Mouse (Mus musculus) skeletal muscle tissue, postnatal 0 days (tissue): ENCODE measurements around the gene Nomo1. TPM values are rescaled to one million over a fixed set of nuclear protein-coding genes. Genes with fewer than 3 reads are reported as not detected.

Source experiments
- polyA plus RNA-seq: library from polyadenylated mRNA; unstranded; fragments of >200 nt; fragmentation: Nextera tagmentation; extraction: Ambion mirVana; gene quantifications from 2 replicates; pipeline ENCODE4 v1.2.1, GENCODE M21; 2015

The Nomo1 gene
- 14.5 and 14.8 TPM in 2 replicates for polyA plus RNA-seq

DNA sequence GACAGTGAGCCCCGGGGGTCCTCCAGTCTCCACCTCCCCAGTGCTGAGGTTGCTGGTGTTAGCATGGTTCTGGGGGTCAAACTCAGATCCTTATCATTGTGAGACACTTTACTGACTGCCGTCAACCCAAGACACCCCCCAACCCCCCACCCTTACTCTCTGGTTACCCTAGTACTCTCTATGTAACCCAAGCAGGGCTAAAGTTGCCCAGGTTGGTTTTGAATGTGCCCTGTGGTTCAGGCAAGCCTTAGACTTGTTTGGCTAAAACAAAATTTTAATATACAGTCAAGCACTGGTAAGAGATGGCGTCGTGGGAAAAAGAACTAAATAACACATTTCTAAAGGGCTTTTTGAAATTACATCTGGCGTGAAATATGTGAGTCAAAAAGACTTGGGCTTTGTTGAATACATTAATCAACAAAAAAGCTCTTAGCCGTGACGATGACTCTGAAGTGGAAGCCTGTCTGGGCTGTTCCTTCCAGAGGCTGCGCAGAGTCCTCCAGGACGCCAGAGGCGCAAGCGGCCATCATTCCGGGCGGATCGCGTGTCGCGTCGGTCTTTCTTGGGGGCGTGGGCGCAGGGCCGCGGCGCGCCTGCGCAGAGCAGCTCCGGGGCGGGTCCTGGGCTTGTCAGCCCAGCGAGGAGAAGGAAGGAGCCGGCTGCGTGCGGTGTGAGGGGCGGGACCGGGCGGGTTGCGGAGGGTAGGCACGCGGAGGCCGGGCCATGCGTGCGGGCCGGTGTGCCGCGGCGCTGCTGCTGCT lies at the start of gene Nomo1:
Nomo1 (plus strand) TSS at position 590 of the 761 bp plus-strand sequence.

GRCm38 (mm10) chr7:46030145-46030488 lies 3.4 kb upstream of the Nomo1 start, which contains the start of gene Abcc6:
Gene Abcc6, minus strand, starts transcription at chr7:46030302.

DNA sequence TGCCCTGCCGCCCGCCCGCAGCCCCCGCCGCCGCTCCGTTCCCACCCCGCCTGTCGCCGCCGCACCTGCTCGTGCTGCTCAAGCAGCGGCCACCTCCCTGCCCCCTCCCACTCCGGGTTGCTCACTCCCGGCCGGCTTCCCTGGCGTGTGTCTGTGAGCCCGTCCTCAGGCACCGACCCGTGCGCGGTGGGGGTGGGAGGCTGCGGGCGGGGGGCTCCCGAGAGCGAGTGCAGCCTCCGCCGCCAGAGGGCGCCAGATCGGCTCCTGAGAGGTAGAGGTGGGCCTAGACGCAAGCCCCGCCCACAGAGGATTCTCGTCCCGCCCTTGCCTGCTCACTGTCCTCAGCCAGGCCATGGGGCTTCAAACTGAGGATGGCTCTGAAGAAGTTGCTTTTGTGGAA lies 67.1 kb downstream of the Nomo1 start, which contains the start of gene Kcnj11:
Kcnj11 (minus strand) TSS at position 202 of the 400 bp plus-strand sequence.

Other genes with a start within 250 kb of the Nomo1 start
- gene Lmtk3, start 250.0 kb upstream of the Nomo1 start, polyA plus RNA-seq, result 0.18 TPM in 1 of 2 replicates, not detected in the other
- 0.21 and 5.3 TPM in 2 replicates for gene Sult2b1, start 249.0 kb upstream of the Nomo1 start, polyA plus RNA-seq
- 42.5 and 48.2 TPM in 2 replicates for gene Cyth2, start 219.1 kb upstream of the Nomo1 start, polyA plus RNA-seq
- 0.31 and 0.54 TPM in 2 replicates for gene Kcnj14, start 208.9 kb upstream of the Nomo1 start, polyA plus RNA-seq
- gene Grwd1, start 202.8 kb upstream of the Nomo1 start, polyA plus RNA-seq, result 27.3 and 27.6 TPM in 2 replicates
- 37.5 and 44.5 TPM in 2 replicates for gene Kdelr1, start 160.9 kb upstream of the Nomo1 start, polyA plus RNA-seq
- gene Grin2d, start 155.3 kb upstream of the Nomo1 start, polyA plus RNA-seq, result 0.33 and 0.34 TPM in 2 replicates
- gene Syngr4, start 137.0 kb upstream of the Nomo1 start, polyA plus RNA-seq, result 0.45 and 1.2 TPM in 2 replicates
- 9.8 and 11.6 TPM in 2 replicates for gene Tmem143, start 136.8 kb upstream of the Nomo1 start, polyA plus RNA-seq
- gene Emp3, start 112.3 kb upstream of the Nomo1 start, polyA plus RNA-seq, result 111 and 129 TPM in 2 replicates
- 2.0 and 2.4 TPM in 2 replicates for gene Ccdc114, start 109.6 kb upstream of the Nomo1 start, polyA plus RNA-seq
- gene Abcc6, start 3.4 kb upstream of the Nomo1 start, polyA plus RNA-seq, result 0.16 and 0.65 TPM in 2 replicates
- 7.8 and 10.6 TPM in 2 replicates for gene Kcnj11, start 67.1 kb downstream of the Nomo1 start, polyA plus RNA-seq
- gene Abcc8, start 146.3 kb downstream of the Nomo1 start, polyA plus RNA-seq, result 4.9 and 5.1 TPM in 2 replicates
- not detected in 2 replicates for gene Ush1c, start 204.8 kb downstream of the Nomo1 start, polyA plus RNA-seq
- gene Otog, start 207.3 kb downstream of the Nomo1 start, polyA plus RNA-seq, result 0.43 and 0.44 TPM in 2 replicates